Mouse (Mus musculus) CD4-positive helper T cell, adult 2 months (primary cell): Measurements from ENCODE around the gene Top2a.

Experiments
- DNase-seq: peaks from one replicate; pipeline ENCODE4 v3.0.0-alpha.2; 2012; ENCODE audit warnings: low read depth, missing footprints, low spot score

Gene Top2a

GRCm38 (mm10) chr11:99023500-99024467, at the start of gene Top2a:
Top2a (minus strand) TSS chr11:99024189.
- peak; percentile 98 for DNase-seq

GRCm38 (mm10) chr11:99073781-99074180, 49.8 kb upstream of the Top2a start:
- DNase-seq = no peak

- no peak for DNase-seq
These were observed 47.9 kb upstream of the Top2a start for GRCm38 (mm10) chr11:99071866-99072265.

- DNase-seq = no peak
These were observed 44.5 kb upstream of the Top2a start for GRCm38 (mm10) chr11:99068455-99068854.

GRCm38 (mm10) chr11:99067591-99067990, 43.6 kb upstream of the Top2a start:
- DNase-seq = no peak

GRCm38 (mm10) chr11:99065979-99066378, 42.0 kb upstream of the Top2a start:
- peak; percentile 84 for DNase-seq

- DNase-seq = peak; percentile 14
These were observed 41.4 kb upstream of the Top2a start for GRCm38 (mm10) chr11:99065353-99065752.

GRCm38 (mm10) chr11:99063406-99064131, 39.6 kb upstream of the Top2a start:
- no peak for DNase-seq

- DNase-seq = no peak
These were observed 38.7 kb upstream of the Top2a start for GRCm38 (mm10) chr11:99062661-99063060.

- DNase-seq = no peak
These were observed 36.4 kb upstream of the Top2a start for GRCm38 (mm10) chr11:99060435-99060834.

GRCm38 (mm10) chr11:99055571-99056452, 31.8 kb upstream of the Top2a start:
- no peak for DNase-seq

GRCm38 (mm10) chr11:99055143-99055542, 31.2 kb upstream of the Top2a start:
- no peak for DNase-seq

GRCm38 (mm10) chr11:99047643-99048042, 23.7 kb upstream of the Top2a start:
- no peak for DNase-seq

- no peak for DNase-seq
These were observed 23.1 kb upstream of the Top2a start for GRCm38 (mm10) chr11:99047120-99047519.

GRCm38 (mm10) chr11:99045159-99045889, 21.3 kb upstream of the Top2a start:
- no peak for DNase-seq

GRCm38 (mm10) chr11:99044306-99044705, 20.3 kb upstream of the Top2a start:
- DNase-seq = no peak

GRCm38 (mm10) chr11:99043632-99044031, 19.6 kb upstream of the Top2a start:
- DNase-seq = peak; percentile 28

- peak; percentile 55 for DNase-seq
These were observed 18.9 kb upstream of the Top2a start for GRCm38 (mm10) chr11:99042834-99043431.

- peak; percentile 51 for DNase-seq
These were observed 18.1 kb upstream of the Top2a start for GRCm38 (mm10) chr11:99041841-99042780.
